Mouse (Mus musculus) lung, embryonic 14.5 days (tissue): ENCODE measurements around the gene Cmpk1. TPM values are rescaled to one million over a fixed set of nuclear protein-coding genes. Genes with fewer than 3 reads are reported as not detected.
"Not testable (repeated sequence)": the region's sequence is repeated elsewhere in the genome, so short reads cannot be mapped to it uniquely, and the experiment has no call there.

ENCODE experiments used
- ATAC-seq: fragments of 200-750 bp; cut with Nextera tagmentation; 2 replicates; pipeline ENCODE4 v1.8.0; 2017; ENCODE audit warnings: mild to moderate bottlenecking, moderate TSS enrichment, moderate library complexity; ENCODE audit not compliant: insufficient read depth
- DNase-seq: peaks from one replicate; pipeline ENCODE4 v3.0.0-alpha.2; 2015
- H3K27ac ChIP-seq: fragments of 300-500 bp; sonication (generic); 2 replicates; pipeline ENCODE4 v1.5.1; 2014; ENCODE audit warnings: low read depth, mild to moderate bottlenecking, moderate library complexity
- H3K27me3 ChIP-seq: fragments of 300-500 bp; sonication (generic); 2 replicates; pipeline ENCODE4 v1.6.1; 2014; ENCODE audit warnings: low read length, control low read depth; ENCODE audit not compliant: insufficient read depth
- H3K36me3 ChIP-seq: fragments of 300-500 bp; sonication (generic); 2 replicates; pipeline ENCODE4 v1.6.1; 2014; ENCODE audit warnings: control low read depth; ENCODE audit not compliant: insufficient read depth
- H3K4me1 ChIP-seq: fragments of 300-500 bp; sonication (generic); 2 replicates; pipeline ENCODE4 v1.6.1; 2014; ENCODE audit warnings: antibody characterized with exemption, control low read depth; ENCODE audit not compliant: insufficient read depth
- H3K4me2 ChIP-seq: fragments of 300-500 bp; sonication (generic); 2 replicates; pipeline ENCODE4 v1.6.1; 2014; ENCODE audit warnings: mild to moderate bottlenecking
- H3K4me3 ChIP-seq: fragments of 300-500 bp; sonication (generic); 2 replicates; pipeline ENCODE4 v1.5.1; 2014; ENCODE audit warnings: low read depth, low read length
- H3K9ac ChIP-seq: fragments of 300-500 bp; sonication (generic); 2 replicates; pipeline ENCODE4 v1.6.1; 2014
- H3K9me3 ChIP-seq: fragments of 300-500 bp; sonication (generic); 2 replicates; pipeline ENCODE4 v1.6.1; 2016; ENCODE audit warnings: low read depth, low read length, control low read depth
- CTCF ChIP-seq: IDR thresholded peaks from 2 replicates; pipeline ENCODE4 v1.5.1; 2016; ENCODE audit warnings: antibody characterized with exemption, low read depth
- WGBS: fragments of 180-500 bp; shearing (Covaris S2); extraction: QIAGEN DNeasy Blood & Tissue Kit; methylation state at CpG from one replicate; pipeline ENCODE4 v1.1.7; 2014; 5-methylcytosine and 5-hydroxymethylcytosine counted together
- polyA plus RNA-seq: library from polyadenylated mRNA; unstranded; fragments of >200 nt; fragmentation: Nextera tagmentation; extraction: Ambion mirVana; gene quantifications from 2 replicates; pipeline ENCODE4 v1.2.1, GENCODE M21; 2014

Gene Cmpk1
- polyA plus RNA-seq, 1 experiment from 2014 or later, result 99.8 TPM

- peak; percentile 45 for TF ChIP-seq CTCF
- H3K4me3 ChIP-seq, result no peak overlapping the region
These were observed 10.0 kb upstream of the Cmpk1 start for GRCm38 (mm10) chr4:114997051-114997450.

GRCm38 (mm10) chr4:114994218-114994617 lies 7.2 kb upstream of the Cmpk1 start:
- Histone ChIP-seq H3K27ac (no peak overlapping the region), H3K9ac (no peak overlapping the region), H3K4me3 (no peak overlapping the region), H3K4me2 (no peak overlapping the region), H3K4me1 (no peaks in the 10 kb centered on the region), H3K27me3 (no peaks in the 10 kb centered on the region), H3K9me3 (no peaks in the 10 kb centered on the region), H3K36me3 (no peaks in the 10 kb centered on the region)
- 83% methylated on average over 3 of the region's 3 CpGs for WGBS
- TF ChIP-seq CTCF, result no peak
- DNase-seq (no peak), ATAC-seq (no peak)

More at GRCm38 (mm10) chr4:114997051-114997450, 10.0 kb upstream of the Cmpk1 start:
- 43% methylated on average over 3 of the region's 3 CpGs for WGBS
- no peaks in the 10 kb centered on the region for H3K36me3 ChIP-seq
- H3K27ac ChIP-seq, result no peak overlapping the region
- DNase-seq (peak; percentile 57), ATAC-seq (no peak)
- no peaks in the 10 kb centered on the region for H3K4me1 ChIP-seq
- H3K27me3 ChIP-seq, result no peaks in the 10 kb centered on the region
- no peaks in the 10 kb centered on the region for H3K9me3 ChIP-seq
- no peak overlapping the region for H3K9ac ChIP-seq
- H3K4me2 ChIP-seq, result no peak overlapping the region

GRCm38 (mm10) chr4:114986211-114986590 lies 840 bp downstream of the Cmpk1 start:
- peak; percentile 37 for ATAC-seq
- TF ChIP-seq CTCF, result no peak
- Histone ChIP-seq H3K9me3 (no peaks in the 10 kb centered on the region), H3K4me3 (peak overlapping the region; percentile 82), H3K27ac (peak overlapping the region; percentile 100), H3K4me1 (no peaks in the 10 kb centered on the region), H3K36me3 (no peaks in the 10 kb centered on the region), H3K9ac (peak overlapping the region; percentile 90), H3K4me2 (peak overlapping the region; percentile 88), H3K27me3 (no peaks in the 10 kb centered on the region)
- DNase-seq, result no peak
- under 1% methylated on average over 8 of the region's 8 CpGs for WGBS

- DNase-seq, result peak; percentile 69
- no peaks in the 10 kb centered on the region for H3K36me3 ChIP-seq
- no peak overlapping the region for H3K9ac ChIP-seq
- WGBS, result 77% methylated on average over 1 of the region's 1 CpGs
- peak; percentile 26; the same call in 1 of the 2 replicates for TF ChIP-seq CTCF
- no peaks in the 10 kb centered on the region for H3K9me3 ChIP-seq
- H3K4me3 ChIP-seq, result no peak overlapping the region
- no peaks in the 10 kb centered on the region for H3K27me3 ChIP-seq
- ATAC-seq, result no peak
- H3K27ac ChIP-seq, result no peak overlapping the region
- no peaks in the 10 kb centered on the region for H3K4me1 ChIP-seq
- no peak overlapping the region for H3K4me2 ChIP-seq
These were observed 4.0 kb downstream of the Cmpk1 start for GRCm38 (mm10) chr4:114983020-114983419.

- H3K36me3 ChIP-seq, result no peaks in the 10 kb centered on the region
- WGBS, result 76% methylated on average over 1 of the region's 1 CpGs
- no peak overlapping the region for H3K4me2 ChIP-seq
- DNase-seq (no peak), ATAC-seq (no peak)
- H3K27me3 ChIP-seq, result no peaks in the 10 kb centered on the region
- no peak overlapping the region for H3K27ac ChIP-seq
- no peaks in the 10 kb centered on the region for H3K4me1 ChIP-seq
- no peak for TF ChIP-seq CTCF
- H3K9me3 ChIP-seq, result no peaks in the 10 kb centered on the region
- no peak overlapping the region for H3K9ac ChIP-seq
- H3K4me3 ChIP-seq, result no peak overlapping the region
These were observed 4.4 kb downstream of the Cmpk1 start for GRCm38 (mm10) chr4:114982619-114983018.

- DNase-seq, result no peak
- Histone ChIP-seq H3K9ac (no peak overlapping the region), H3K9me3 (no peaks in the 10 kb centered on the region), H3K27ac (no peak overlapping the region), H3K4me3 (no peak overlapping the region), H3K4me2 (no peak overlapping the region), H3K27me3 (no peaks in the 10 kb centered on the region), H3K4me1 (no peaks in the 10 kb centered on the region), H3K36me3 (peaks cover 8% of the 10 kb centered on the region)
- no peak for ATAC-seq
- 88% methylated on average over 1 of the region's 1 CpGs for WGBS
- no peak for TF ChIP-seq CTCF
These were observed 13.8 kb downstream of the Cmpk1 start for GRCm38 (mm10) chr4:114973229-114973740.

- DNase-seq (peak; percentile 68), ATAC-seq (no peak)
- H3K4me1 ChIP-seq, result no peaks in the 10 kb centered on the region
- H3K9ac ChIP-seq, result no peak overlapping the region
- 71% methylated on average over 5 of the region's 5 CpGs for WGBS
- no peak for TF ChIP-seq CTCF
- H3K27ac ChIP-seq, result no peak overlapping the region
- H3K27me3 ChIP-seq, result no peaks in the 10 kb centered on the region
- no peak overlapping the region for H3K4me2 ChIP-seq
- H3K4me3 ChIP-seq, result no peak overlapping the region
- no peaks in the 10 kb centered on the region for H3K9me3 ChIP-seq
- H3K36me3 ChIP-seq, result peaks cover 26% of the 10 kb centered on the region
These were observed 16.3 kb downstream of the Cmpk1 start for GRCm38 (mm10) chr4:114970736-114971135.

- H3K4me3 ChIP-seq, DNase-seq, H3K4me2 ChIP-seq, H3K27ac ChIP-seq, H3K4me1 ChIP-seq, ATAC-seq, H3K27me3 ChIP-seq, H3K9me3 ChIP-seq, H3K9ac ChIP-seq: not testable (repeated sequence)
- peaks cover 35% of the 10 kb centered on the region for H3K36me3 ChIP-seq
- 46% methylated on average over 2 of the region's 2 CpGs for WGBS
These were observed 26.2 kb downstream of the Cmpk1 start for GRCm38 (mm10) chr4:114960881-114961280.
